Comparison of ENCODE assay signal across 8 mouse cellular contexts in the genomic region with DNA sequence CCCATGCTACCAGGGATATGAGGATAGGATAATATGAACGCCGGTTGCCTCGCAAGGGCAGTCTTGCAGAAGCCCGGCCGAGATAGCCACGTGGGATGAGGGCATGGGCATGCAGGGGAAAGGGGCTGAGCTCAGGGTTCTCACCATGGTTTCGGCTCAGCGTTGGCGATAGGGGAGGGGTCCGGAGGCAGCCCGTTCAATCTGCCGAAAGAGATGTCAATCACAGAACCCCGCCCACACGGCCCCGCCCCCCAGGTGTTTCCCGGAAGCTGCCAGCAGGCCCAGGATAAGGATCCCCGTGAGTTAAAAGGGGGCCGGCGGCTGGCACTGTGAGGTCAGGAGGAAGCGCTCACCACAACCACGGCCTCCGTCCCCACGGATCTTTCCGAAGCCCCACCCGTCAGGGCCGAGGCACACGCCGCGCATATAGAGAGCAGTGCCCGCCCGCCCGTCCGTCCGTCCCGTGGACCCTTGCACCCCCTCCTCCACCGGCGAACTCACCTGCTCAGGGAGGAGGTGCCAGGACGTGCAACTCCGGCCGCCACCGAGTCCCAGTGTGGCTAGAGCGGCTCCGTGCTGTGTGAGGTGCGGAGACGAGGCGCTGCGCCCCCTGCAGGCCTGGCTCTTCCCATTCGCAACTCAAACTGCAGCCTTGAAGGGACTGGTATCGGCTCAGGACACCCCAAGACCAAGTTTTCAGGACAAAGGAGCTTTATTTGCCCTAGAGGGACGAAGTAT. TPM values are rescaled to one million over a fixed set of nuclear protein-coding genes. Genes with fewer than 3 reads are reported as not detected.
DNase-seq lines count a peak whose midpoint lies in the region; ATAC-seq lines count a peak whose summit lies in the region.

TSS of gene Rabggta (minus strand) at position 564 of the 738 bp plus-strand sequence.

- intact Hi-C loops in gastrocnemius, postnatal 14 days (cut with DNase I; ENCODE audit: low total_unique reads): no loop called here
- intact Hi-C loops in left cerebral cortex, postnatal 10 days (cut with DNase I): no loop called here

- peak; percentile 60 for ATAC-seq in inflammation-experienced regulatory T-cells, adult 6 months
- ATAC-seq in megakaryocyte-erythroid progenitor cell, adult 5-6 weeks (replicated peaks; ENCODE audit: low FRiP score, low TSS enrichment, poor library complexity, severe bottlenecking): peak; percentile 81

- peak; percentile 81 for DNase-seq in adipocyte (ENCODE audit: low spot score)
- DNase-seq in embryo, embryonic 10 days (ENCODE audit: low spot score): peak; percentile 98
- DNase-seq in gastrocnemius, postnatal 14 days: peak; percentile 90
- peak; percentile 89 to 95 for DNase-seq in left cerebral cortex, postnatal 10 days (ENCODE audit: extremely low spot score in 1 of 2, low spot score in 2 of 2)
- peak; percentile 90 for DNase-seq in right cerebral cortex, postnatal 25 days
- peak; percentile 84 to 90 for DNase-seq in urinary bladder, postnatal 4 days (ENCODE audit: low spot score in 2 of 2)

RNA-seq across cellular contexts. Expression of gene Rabggta, which starts in this region (rescaled TPM):
- 1 to 10 TPM; 8.2 to 9.3 TPM for total RNA-seq in gastrocnemius, postnatal 14 days (2021)
- 10 to 100 TPM; 40.8 to 75.9 (median 62.1) TPM for polyA plus RNA-seq in inflammation-experienced regulatory T-cells, adult 6 months (2017; shearing (Covaris generic))
- total RNA-seq in left cerebral cortex, postnatal 10 days (2021): 10 to 100 TPM; 46.6 to 48.2 TPM
- total RNA-seq in megakaryocyte-erythroid progenitor cell, adult 5-6 weeks (2014; fragmentation: Nextera tagmentation): 14.4 and 20.2 TPM in 2 replicates
- total RNA-seq in megakaryocyte-erythroid progenitor cell, adult 5-6 weeks (2017): 7.7 and 12.6 TPM in 2 replicates

Comparison
In these comparisons a context has a peak if more than half of its experiments do, and no peak if none do; other contexts are left out.
1. Peak in every context shown above with its lines: DNase-seq and ATAC-seq.